Mouse (Mus musculus) hindbrain, embryonic 13.5 days (tissue): ENCODE measurements at regions not wholly inside any gene's neighbourhood (a gene's known extent, or its start where the extent isn't known, plus 50 kb on each side); places are given as distances from the start of the nearest gene placed in this dataset.

ENCODE experiments used
- ATAC-seq: fragments of 200-750 bp; cut with Nextera tagmentation; 2 replicates; pipeline ENCODE4 v1.8.0; 2017; ENCODE audit warnings: moderate TSS enrichment; ENCODE audit not compliant: low FRiP score
- H3K27ac ChIP-seq: fragments of 300-500 bp; sonication (generic); 2 replicates; pipeline ENCODE4 v1.5.1; 2015; ENCODE audit warnings: inconsistent platforms, mild to moderate bottlenecking, moderate library complexity
- H3K27me3 ChIP-seq: fragments of 300-500 bp; sonication (generic); 2 replicates; pipeline ENCODE4 v1.6.1; 2015; ENCODE audit warnings: mild to moderate bottlenecking, inconsistent platforms
- H3K36me3 ChIP-seq: fragments of 300-500 bp; sonication (generic); 2 replicates; pipeline ENCODE4 v1.6.1; 2015; ENCODE audit warnings: mild to moderate bottlenecking, inconsistent platforms
- H3K4me1 ChIP-seq: fragments of 300-500 bp; sonication (generic); replicated peaks from 2 replicates; pipeline ENCODE4 v1.6.1; 2015; ENCODE audit warnings: inconsistent platforms
- H3K4me2 ChIP-seq: fragments of 300-500 bp; sonication (generic); 2 replicates; pipeline ENCODE4 v1.6.1; 2015; ENCODE audit warnings: inconsistent platforms, mild to moderate bottlenecking, moderate library complexity
- H3K4me3 ChIP-seq: fragments of 300-500 bp; sonication (generic); 2 replicates; pipeline ENCODE4 v1.5.1; 2015; ENCODE audit warnings: mild to moderate bottlenecking, inconsistent platforms
- H3K9ac ChIP-seq: fragments of 300-500 bp; sonication (generic); 2 replicates; pipeline ENCODE4 v1.6.1; 2015; ENCODE audit warnings: mild to moderate bottlenecking, inconsistent platforms
- H3K9me3 ChIP-seq: fragments of 300-500 bp; sonication (generic); 2 replicates; pipeline ENCODE4 v1.6.1; 2016; ENCODE audit warnings: inconsistent platforms
- WGBS: fragments of 180-500 bp; shearing (Covaris S2); methylation state at CpG from one replicate; pipeline ENCODE4 v1.1.7; 2015; 5-methylcytosine and 5-hydroxymethylcytosine counted together

DNA sequence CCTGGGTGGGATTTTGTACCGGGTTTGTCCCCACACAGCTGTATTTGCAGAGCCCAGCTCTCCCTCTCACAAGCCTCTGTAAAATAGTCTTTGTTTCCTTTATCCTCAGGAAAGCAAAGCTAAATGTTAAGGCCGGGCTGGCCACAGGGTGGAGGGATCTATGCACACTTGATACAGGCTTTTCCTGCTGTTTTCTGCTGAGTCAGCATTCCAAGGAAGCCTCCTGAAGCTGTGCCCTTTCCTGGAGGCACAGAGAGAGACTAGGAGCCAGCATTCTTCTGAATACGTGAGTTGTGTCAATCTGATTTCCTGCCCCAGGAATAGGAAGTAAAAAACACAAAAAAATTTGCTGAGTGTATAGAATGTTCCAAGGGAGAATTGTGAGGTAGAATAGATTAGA is 322.2 kb downstream of the Tshz3 start:
- no peak overlapping the region for H3K4me3 ChIP-seq
- no peak for ATAC-seq
- H3K27me3 ChIP-seq = no peaks in the 10 kb centered on the region
- peaks cover 6% of the 10 kb centered on the region for H3K4me1 ChIP-seq
- no peak overlapping the region for H3K4me2 ChIP-seq
- no peak overlapping the region for H3K9ac ChIP-seq
- H3K36me3 ChIP-seq = no peaks in the 10 kb centered on the region
- no peaks in the 10 kb centered on the region for H3K9me3 ChIP-seq
- 52% methylated on average over 3 of the region's 3 CpGs for WGBS
- H3K27ac ChIP-seq = no peak overlapping the region

DNA sequence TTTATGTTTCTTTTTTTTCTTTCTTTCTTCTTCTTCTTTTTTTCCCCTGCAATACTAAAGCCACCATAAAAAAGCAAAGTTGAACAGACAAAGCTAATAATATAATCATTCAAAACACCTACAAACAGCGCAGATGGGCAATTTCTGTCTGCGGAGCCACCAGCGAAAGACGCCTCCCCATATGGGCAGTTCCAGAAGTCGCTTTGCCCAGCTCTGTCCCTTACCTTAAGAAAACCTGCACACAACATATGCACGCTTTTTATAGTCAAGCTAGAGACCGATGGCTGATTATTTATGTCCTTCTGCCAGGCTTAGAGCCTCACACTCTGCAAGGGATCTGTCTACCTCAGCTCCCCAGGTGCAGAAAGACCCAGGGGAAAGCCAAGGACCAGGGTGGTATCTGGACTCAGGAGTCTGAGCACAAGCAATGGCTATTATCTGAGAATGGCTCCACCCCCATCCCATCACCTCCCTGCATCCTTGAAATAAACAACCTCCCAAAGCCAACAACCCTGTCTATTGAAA is 326.6 kb downstream of the Tshz3 start:
- ATAC-seq = no peak
- H3K36me3 ChIP-seq = no peaks in the 10 kb centered on the region
- no peak overlapping the region for H3K27ac ChIP-seq
- peaks cover 6% of the 10 kb centered on the region for H3K4me1 ChIP-seq
- no peak overlapping the region for H3K4me3 ChIP-seq
- H3K9me3 ChIP-seq = no peaks in the 10 kb centered on the region
- WGBS = 84% methylated on average over 7 of the region's 7 CpGs
- no peak overlapping the region for H3K9ac ChIP-seq
- H3K27me3 ChIP-seq = no peaks in the 10 kb centered on the region
- no peak overlapping the region for H3K4me2 ChIP-seq

DNA sequence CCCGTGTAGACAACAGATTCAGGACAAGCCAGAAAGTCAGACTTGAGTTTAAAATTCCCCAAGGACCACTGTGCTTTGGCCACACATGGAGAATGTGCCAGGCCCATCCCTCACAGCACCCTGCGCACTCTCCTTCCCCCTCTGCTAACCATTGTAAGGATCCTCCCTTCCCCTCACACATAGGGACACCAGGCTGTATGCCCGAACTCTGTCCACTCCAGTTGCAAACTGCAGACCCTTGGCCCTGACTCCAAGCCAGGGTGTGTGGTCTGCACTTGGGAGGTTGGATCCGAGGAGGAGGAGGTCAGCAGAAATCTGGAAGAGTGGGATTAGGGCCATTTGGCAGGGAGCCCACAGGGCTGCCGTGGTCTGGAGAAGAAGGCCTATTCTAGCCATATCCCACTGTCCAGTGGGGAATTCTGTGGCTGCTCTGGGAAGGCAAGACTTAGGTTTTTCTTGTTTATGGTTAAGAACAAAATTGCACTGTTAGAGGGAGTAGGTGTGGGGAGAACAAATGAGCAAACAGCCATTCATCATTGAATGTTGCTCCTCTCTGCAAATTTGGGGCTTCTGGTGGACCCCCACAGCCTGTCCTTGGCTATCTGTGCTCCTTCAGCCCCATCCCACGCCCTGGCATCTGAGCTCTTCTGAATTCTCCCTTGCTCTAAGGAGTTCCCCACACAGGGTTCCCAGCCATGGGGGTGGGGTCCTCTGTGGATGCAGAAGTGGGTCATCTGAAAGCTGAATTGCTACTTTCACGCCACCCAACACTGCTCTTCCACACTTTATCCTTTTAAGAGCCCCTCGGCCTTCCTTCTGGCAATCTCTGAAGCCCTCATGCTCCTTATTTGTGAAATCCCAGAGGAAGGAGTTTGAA is 366.9 kb downstream of the Tshz3 start:
- Histone ChIP-seq H3K27me3 (no peaks in the 10 kb centered on the region), H3K4me2 (no peak overlapping the region), H3K9me3 (no peaks in the 10 kb centered on the region), H3K36me3 (no peaks in the 10 kb centered on the region), H3K27ac (no peak overlapping the region), H3K4me1 (no peaks in the 10 kb centered on the region), H3K4me3 (no peak overlapping the region), H3K9ac (no peak overlapping the region)
- ATAC-seq = no peak
- WGBS = 79% methylated on average over 8 of the region's 8 CpGs

DNA sequence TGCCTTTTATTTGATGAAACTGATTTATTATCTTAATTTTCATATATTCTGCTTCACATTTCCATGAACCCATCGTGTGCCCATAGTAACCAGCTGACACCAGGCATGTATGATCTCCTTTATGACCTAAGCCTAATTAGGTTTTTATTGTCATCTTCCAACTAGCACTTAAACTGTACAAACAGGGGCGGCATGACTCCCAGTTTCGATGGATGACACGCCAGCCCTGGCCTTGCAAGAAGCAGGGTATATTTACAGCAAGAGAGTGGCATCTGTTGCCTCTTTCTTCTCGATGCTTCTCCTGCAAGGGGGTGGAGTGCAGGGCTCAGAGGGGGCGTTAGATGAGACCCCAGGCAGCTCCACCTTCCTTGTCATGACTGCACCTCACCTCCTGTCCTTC is 379.8 kb downstream of the Tshz3 start:
- Histone ChIP-seq H3K36me3 (no peaks in the 10 kb centered on the region), H3K4me3 (no peak overlapping the region), H3K27ac (0 out of 2 replicates have a peak overlapping the region, but pooled peaks have one; percentile 30), H3K27me3 (no peaks in the 10 kb centered on the region), H3K9ac (no peak overlapping the region), H3K4me1 (peaks cover 14% of the 10 kb centered on the region), H3K9me3 (no peaks in the 10 kb centered on the region), H3K4me2 (no peak overlapping the region)
- ATAC-seq = no peak
- 53% methylated on average over 6 of the region's 6 CpGs for WGBS

DNA sequence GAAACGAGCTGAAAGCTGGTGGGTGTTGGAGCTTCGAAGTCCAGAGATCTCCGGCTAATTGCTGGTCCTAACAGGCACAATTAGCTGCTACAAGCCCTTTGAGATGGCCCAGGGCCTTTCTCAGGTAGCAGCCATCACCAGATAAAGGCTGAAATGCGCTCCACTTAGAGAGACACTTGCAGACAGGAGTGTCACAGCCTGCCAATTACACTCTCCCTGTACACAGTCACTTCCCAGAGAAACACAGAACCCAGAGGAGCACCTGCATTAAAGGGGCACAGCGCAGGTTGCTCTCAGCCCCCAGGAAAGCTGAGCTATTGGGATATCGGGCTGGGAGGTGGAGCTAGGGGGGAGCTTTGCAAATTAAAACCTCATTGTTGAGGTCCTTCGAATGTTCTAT is 380.2 kb downstream of the Tshz3 start:
- peaks cover 14% of the 10 kb centered on the region for H3K4me1 ChIP-seq
- no peak overlapping the region for H3K9ac ChIP-seq
- no peaks in the 10 kb centered on the region for H3K27me3 ChIP-seq
- H3K27ac ChIP-seq = 0 out of 2 replicates have a peak overlapping the region, but pooled peaks have one; percentile 30
- no peaks in the 10 kb centered on the region for H3K36me3 ChIP-seq
- no peak overlapping the region for H3K4me3 ChIP-seq
- ATAC-seq = no peak
- 76% methylated on average over 7 of the region's 7 CpGs for WGBS
- H3K4me2 ChIP-seq = no peak overlapping the region
- no peaks in the 10 kb centered on the region for H3K9me3 ChIP-seq

DNA sequence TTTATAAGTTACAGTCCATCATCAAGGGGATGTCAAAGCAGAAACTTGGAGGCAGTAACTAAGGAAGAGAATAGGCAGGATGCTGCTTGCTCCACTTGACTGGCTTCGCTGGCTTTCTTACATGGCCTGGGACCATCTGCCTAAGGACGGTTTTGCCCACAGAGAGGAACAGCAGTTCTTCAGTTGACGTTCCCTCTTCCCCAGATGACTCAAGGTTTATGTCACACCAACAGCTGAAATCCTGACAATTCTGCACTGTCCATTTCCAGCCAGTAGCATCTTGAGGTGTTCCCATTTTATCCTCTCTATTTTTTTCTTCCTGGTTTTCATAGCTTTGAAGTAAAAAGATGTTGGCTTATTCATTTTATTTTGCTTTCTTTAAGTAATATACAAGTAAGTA is 391.8 kb downstream of the Tshz3 start:
- Histone ChIP-seq H3K27ac (no peak overlapping the region), H3K9ac (no peak overlapping the region), H3K4me1 (no peaks in the 10 kb centered on the region), H3K4me3 (no peak overlapping the region), H3K36me3 (no peaks in the 10 kb centered on the region), H3K4me2 (no peak overlapping the region), H3K9me3 (no peaks in the 10 kb centered on the region), H3K27me3 (no peaks in the 10 kb centered on the region)
- ATAC-seq = no peak
- WGBS = 96% methylated on average over 3 of the region's 3 CpGs

DNA sequence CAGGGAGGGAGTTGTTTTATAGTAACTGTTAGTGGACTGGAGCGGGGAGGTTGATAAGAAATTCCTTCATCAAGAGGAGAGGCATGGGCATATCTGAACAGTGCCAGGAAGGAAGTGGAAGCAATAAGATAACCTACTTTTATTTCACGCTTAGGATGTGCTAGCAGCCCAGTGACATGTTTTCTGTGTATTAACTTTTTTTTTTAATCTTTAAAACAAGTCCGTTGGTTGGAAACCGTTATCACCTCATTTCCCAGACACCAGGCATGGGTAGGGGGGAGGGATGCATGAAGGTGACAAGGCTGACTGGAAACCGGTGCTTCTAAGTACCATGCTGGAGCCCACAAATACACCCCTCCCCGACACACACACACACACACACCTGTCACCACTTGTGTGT is 394.7 kb downstream of the Tshz3 start:
- ATAC-seq = no peak
- no peaks in the 10 kb centered on the region for H3K4me1 ChIP-seq
- no peak overlapping the region for H3K27ac ChIP-seq
- no peak overlapping the region for H3K4me3 ChIP-seq
- 90% methylated on average over 6 of the region's 6 CpGs for WGBS
- no peak overlapping the region for H3K4me2 ChIP-seq
- no peaks in the 10 kb centered on the region for H3K36me3 ChIP-seq
- no peak overlapping the region for H3K9ac ChIP-seq
- H3K9me3 ChIP-seq = no peaks in the 10 kb centered on the region
- H3K27me3 ChIP-seq = no peaks in the 10 kb centered on the region

DNA sequence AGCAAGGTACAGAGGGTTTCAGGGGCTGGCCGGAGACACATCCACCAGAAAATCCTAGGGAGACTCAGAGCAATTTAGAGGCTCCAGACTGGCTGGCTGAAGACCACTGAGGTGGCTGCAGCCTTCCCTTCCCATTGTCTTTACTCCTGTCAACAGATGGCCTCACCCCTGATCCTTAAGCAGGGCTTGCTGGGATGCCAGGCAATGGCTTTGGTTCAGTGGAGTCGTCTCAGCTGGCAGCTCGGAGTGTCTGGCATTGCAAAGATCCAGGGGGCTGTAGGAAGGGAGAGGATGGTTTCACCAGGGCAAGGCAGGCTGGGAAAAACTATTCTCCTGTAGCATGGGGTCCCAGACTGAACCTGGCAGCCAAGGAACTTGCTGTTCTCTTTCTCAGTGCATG is 395.8 kb downstream of the Tshz3 start:
- ATAC-seq = no peak
- H3K9me3 ChIP-seq = no peaks in the 10 kb centered on the region
- H3K4me1 ChIP-seq = 0 out of 2 replicates have a peak, but pooled peaks cover 2% of the 10 kb centered on the region
- WGBS = 70% methylated on average over 3 of the region's 3 CpGs
- no peak overlapping the region for H3K27ac ChIP-seq
- no peak overlapping the region for H3K9ac ChIP-seq
- no peak overlapping the region for H3K4me2 ChIP-seq
- no peaks in the 10 kb centered on the region for H3K27me3 ChIP-seq
- no peak overlapping the region for H3K4me3 ChIP-seq
- no peaks in the 10 kb centered on the region for H3K36me3 ChIP-seq

DNA sequence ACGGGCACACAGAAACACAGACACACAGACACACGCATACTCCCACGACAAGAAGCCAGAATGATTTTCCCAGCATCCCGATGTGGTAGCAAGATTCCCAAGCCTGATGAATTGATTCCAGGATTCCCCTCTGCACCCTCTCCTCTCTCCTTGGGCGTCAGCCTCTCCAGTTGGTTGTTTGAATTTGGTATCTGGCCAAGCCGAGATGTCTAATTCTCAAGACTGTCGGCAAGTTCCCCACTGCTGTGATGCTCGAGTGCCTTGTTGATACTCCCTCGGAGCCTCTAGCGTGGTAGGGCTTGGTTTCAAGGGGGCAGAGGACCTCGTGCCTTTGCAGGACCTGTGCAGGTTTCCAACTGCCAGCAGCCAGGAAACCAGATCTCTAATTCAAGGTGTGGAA is 397.9 kb downstream of the Tshz3 start:
- ATAC-seq = no peak
- no peaks in the 10 kb centered on the region for H3K9me3 ChIP-seq
- H3K27ac ChIP-seq = no peak overlapping the region
- H3K9ac ChIP-seq = no peak overlapping the region
- H3K4me3 ChIP-seq = no peak overlapping the region
- no peak overlapping the region for H3K4me2 ChIP-seq
- 85% methylated on average over 11 of the region's 11 CpGs for WGBS
- no peaks in the 10 kb centered on the region for H3K27me3 ChIP-seq
- H3K36me3 ChIP-seq = no peaks in the 10 kb centered on the region
- peaks cover 7% of the 10 kb centered on the region; the same call in 1 of the 2 replicates for H3K4me1 ChIP-seq

DNA sequence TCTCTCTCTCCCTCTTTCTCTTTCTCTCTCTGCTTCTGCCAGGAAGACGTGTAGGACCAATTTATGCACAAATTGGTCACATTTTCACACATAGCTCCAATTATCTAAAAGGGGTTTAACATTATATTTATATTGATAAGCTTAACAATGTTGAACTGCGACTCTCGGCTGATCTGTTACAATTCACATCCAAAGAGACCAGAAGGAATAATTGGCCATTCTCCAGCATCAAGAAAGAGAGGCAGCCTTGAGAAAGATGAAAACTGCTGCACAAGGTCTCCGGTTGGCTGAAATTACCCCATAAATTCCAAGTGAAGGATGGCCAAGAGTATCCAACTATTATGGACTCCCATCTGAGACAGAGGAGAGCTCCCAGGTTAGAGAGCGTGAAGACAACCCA is 398.4 kb downstream of the Tshz3 start:
- peaks cover 7% of the 10 kb centered on the region; the same call in 1 of the 2 replicates for H3K4me1 ChIP-seq

DNA sequence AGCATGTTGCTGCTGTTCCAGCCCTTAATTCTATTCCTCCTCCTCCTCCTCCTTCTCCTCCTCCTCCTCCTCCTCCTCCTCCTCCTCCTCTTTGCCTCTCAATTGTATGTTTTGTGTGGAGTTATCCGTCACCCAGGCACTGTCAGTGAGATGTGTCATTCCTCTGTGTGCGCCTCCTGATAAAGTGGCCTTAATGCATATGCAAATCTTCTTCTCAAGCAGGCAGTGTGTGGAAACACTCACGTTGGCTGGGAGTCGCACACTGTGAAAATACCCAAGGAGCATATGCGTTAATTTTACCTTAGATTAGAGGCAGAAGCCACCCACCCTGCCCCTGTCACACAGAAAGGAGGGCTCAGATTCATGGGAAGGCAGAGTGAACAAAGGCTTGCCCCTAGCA is 401.0 kb downstream of the Tshz3 start:
- WGBS = 14% methylated on average over 5 of the region's 5 CpGs
- Histone ChIP-seq H3K36me3 (no peaks in the 10 kb centered on the region), H3K4me2 (no peak overlapping the region), H3K27ac (no peak overlapping the region), H3K27me3 (no peaks in the 10 kb centered on the region), H3K4me1 (peaks cover 7% of the 10 kb centered on the region; the same call in 1 of the 2 replicates), H3K9ac (no peak overlapping the region), H3K9me3 (no peaks in the 10 kb centered on the region), H3K4me3 (no peak overlapping the region)
- 0 out of 2 replicates have a peak, but pooled peaks have one; percentile 17 for ATAC-seq

More for the DNA sequence above, 398.4 kb downstream of the Tshz3 start:
- H3K9me3 ChIP-seq = no peaks in the 10 kb centered on the region
- H3K36me3 ChIP-seq = no peaks in the 10 kb centered on the region
- ATAC-seq = no peak
- H3K9ac ChIP-seq = no peak overlapping the region
- no peak overlapping the region for H3K4me2 ChIP-seq
- 86% methylated on average over 5 of the region's 5 CpGs for WGBS
- no peaks in the 10 kb centered on the region for H3K27me3 ChIP-seq
- no peak overlapping the region for H3K27ac ChIP-seq
- no peak overlapping the region for H3K4me3 ChIP-seq

DNA sequence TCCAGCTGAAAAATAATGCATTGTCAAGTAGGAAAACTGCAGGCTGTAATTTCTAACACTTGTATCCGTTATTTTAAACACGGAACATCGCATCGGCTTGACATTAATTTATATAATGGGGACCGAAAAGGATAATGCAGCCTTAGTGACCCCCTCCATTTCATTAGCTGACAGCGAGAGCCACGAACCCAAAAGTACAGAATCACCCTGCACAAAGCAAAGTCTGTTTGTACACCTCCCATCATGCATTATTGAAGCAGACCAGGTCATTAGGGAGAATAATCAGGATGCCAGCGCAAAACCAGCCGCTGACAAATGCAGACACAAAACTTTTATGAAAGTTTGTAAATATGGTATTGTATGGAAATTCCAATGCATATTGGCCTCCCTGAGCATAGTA is 406.8 kb downstream of the Tshz3 start:
- Histone ChIP-seq H3K27me3 (no peaks in the 10 kb centered on the region), H3K36me3 (no peaks in the 10 kb centered on the region), H3K4me2 (no peak overlapping the region), H3K9ac (no peak overlapping the region), H3K9me3 (no peaks in the 10 kb centered on the region), H3K27ac (no peak overlapping the region), H3K4me3 (no peak overlapping the region), H3K4me1 (no peaks in the 10 kb centered on the region)
- WGBS = 76% methylated on average over 9 of the region's 9 CpGs
- ATAC-seq = no peak

DNA sequence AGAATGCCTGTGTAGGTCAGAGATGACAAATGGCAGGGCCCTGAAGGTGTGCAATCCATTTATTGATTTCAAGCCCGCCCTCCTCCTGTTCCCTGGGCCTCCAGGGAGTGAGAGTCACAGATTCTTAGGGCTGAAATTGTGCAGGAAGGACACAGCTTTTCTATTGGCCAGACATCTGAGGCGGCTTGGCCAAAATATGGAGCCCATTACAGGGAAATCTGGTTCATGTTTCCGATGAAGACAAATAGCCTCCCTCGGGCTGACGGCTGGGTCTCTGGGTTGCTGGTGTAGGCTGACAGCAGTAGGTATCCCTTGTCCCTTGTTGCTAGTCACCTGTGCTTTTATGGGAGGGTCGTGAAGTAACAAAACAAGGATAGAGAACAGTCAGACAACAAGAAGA is 413.2 kb downstream of the Tshz3 start:
- no peak overlapping the region for H3K9ac ChIP-seq
- H3K4me2 ChIP-seq = no peak overlapping the region
- H3K27ac ChIP-seq = no peak overlapping the region
- H3K9me3 ChIP-seq = no peaks in the 10 kb centered on the region
- no peaks in the 10 kb centered on the region for H3K27me3 ChIP-seq
- H3K4me1 ChIP-seq = no peaks in the 10 kb centered on the region
- H3K36me3 ChIP-seq = no peaks in the 10 kb centered on the region
- ATAC-seq = no peak
- 75% methylated on average over 6 of the region's 6 CpGs for WGBS
- H3K4me3 ChIP-seq = no peak overlapping the region
